Mouse (Mus musculus): Measurements from ENCODE around the gene Rab3c.

DNA sequence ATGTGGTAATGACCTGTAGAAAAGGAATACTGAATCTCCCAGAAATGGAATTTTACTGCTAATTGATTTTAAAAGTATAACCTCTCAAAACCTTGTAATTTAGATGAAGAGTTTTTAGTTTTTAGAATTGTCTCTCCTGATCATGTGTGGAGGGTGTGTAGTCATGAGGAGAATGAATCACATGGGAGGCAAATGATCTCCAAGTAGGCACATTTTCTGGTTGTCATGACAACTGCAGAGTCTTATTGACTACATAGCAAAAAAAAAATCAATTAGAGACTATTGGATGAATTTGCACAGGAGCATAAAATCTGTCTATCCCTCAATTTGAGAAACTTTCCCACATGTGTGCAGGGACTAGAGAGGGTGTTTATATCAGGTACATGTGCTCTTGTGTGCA is 199.6 kb downstream of the Rab3c start:
- no peak for TF ChIP-seq EP300 (IDR thresholded peaks at IDR 0.05; ENCODE audit: insufficient read depth, low read depth, low read length)
- TF ChIP-seq CTCF (IDR thresholded peaks at IDR 0.05; ENCODE audit: low read depth, low read length), result no peak
- no peak for TF ChIP-seq POLR2A (IDR thresholded peaks at IDR 0.05; ENCODE audit: insufficient read depth, low read length)

Data from ES-Bruce4 (cell line).